In the genomic region with DNA sequence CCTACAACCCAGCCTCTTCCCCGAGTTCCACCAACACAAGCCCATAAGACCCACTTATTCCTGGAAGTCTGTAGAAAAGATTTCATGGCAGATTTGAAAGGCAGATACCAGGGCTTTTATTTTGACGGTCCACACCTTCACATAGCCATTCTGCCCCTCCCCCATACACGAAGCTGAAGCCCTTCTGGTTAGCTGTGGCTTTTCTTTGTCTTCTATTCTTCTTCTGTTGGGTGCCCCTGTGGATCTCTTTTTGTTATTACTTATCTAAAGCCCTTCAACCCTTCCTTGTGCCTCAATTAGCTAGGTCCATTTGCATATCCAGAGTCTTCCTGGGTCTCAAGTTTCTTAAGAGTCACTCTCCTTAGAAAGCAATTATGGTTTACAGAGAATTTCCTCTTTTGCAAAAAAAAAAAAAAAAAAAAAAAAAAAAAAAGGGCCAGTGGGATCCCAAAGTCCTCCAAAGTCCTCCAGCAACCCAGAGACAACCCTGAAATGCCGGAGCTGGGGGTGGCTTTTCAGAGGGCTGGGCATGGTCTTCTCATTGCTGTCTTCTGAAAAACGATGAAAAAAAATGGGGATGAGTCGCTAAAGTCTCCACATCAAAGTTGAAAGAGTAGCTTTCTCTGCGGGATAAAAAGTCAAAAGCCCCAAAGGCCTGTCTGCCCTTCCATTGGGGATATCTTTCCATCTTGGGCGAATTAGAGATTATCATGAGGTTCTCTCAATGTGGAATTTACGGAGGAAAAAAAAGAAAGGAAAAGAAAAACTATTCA, we compare ENCODE assay signal across 8 mouse cellular contexts.
A peak's percentile ranks its signal among the peaks of the same experiment; 100 is the strongest.
DNase-seq lines count a peak whose midpoint lies in the region; ATAC-seq and TF ChIP-seq lines count a peak whose summit lies in the region.

No protein-coding gene starts in this region.

- H3K4me2 ChIP-seq in lung, embryonic 14.5 days: peak overlapping the region; percentile 59
- peak overlapping the region; percentile 37; the same call in 1 of the 2 replicates for H3K4me2 ChIP-seq in embryonic facial prominence, embryonic 11.5 days (ENCODE audit: low read depth, low read length)
- peak overlapping the region; percentile 58 for H3K4me2 ChIP-seq in limb, embryonic 12.5 days

- ATAC-seq in lung, embryonic 14.5 days (ENCODE audit: insufficient read depth): no peak
- no peak for ATAC-seq in embryonic facial prominence, embryonic 11.5 days (replicated peaks; ENCODE audit: insufficient number of reproducible peaks, low FRiP score, low TSS enrichment, low read depth)
- ATAC-seq in limb, embryonic 12.5 days (ENCODE audit: insufficient number of reproducible peaks, insufficient read depth, low FRiP score, low TSS enrichment, low read depth): no peak
- no peak for ATAC-seq in cerebellum, adult (ENCODE audit: insufficient number of reproducible peaks, low FRiP score, low TSS enrichment)

- H3K4me3 ChIP-seq in lung, embryonic 14.5 days (ENCODE audit: low read depth, low read length): peak overlapping the region; percentile 20; the same call in 1 of the 2 replicates
- H3K4me3 ChIP-seq in lung, adult 2 months (replicated peaks; ENCODE audit: extremely low read depth, low read depth, low read length): no peak overlapping the region
- peak overlapping the region; percentile 0; the same call in 1 of the 2 replicates for H3K4me3 ChIP-seq in embryonic facial prominence, embryonic 11.5 days (ENCODE audit: low read depth, low read length)
- H3K4me3 ChIP-seq in limb, embryonic 12.5 days (replicated peaks): peak overlapping the region; percentile 22
- H3K4me3 ChIP-seq in small intestine, adult 2 months (ENCODE audit: low read depth, low read length): peak overlapping the region; percentile 51

- H3K9me3 ChIP-seq in lung, embryonic 14.5 days (ENCODE audit: low read depth, low read length): no peaks in the 10 kb centered on the region
- H3K9me3 ChIP-seq in embryonic facial prominence, embryonic 11.5 days (replicated peaks; ENCODE audit: control insufficient read depth, low read length): no peaks in the 10 kb centered on the region
- no peaks in the 10 kb centered on the region for H3K9me3 ChIP-seq in limb, embryonic 12.5 days

- H3K36me3 ChIP-seq in lung, embryonic 14.5 days (ENCODE audit: insufficient read depth): no peaks in the 10 kb centered on the region
- H3K36me3 ChIP-seq in embryonic facial prominence, embryonic 11.5 days (replicated peaks; ENCODE audit: control insufficient read depth, insufficient read depth, low read depth, low read length): no peaks in the 10 kb centered on the region
- H3K36me3 ChIP-seq in limb, embryonic 12.5 days: no peaks in the 10 kb centered on the region
- H3K36me3 ChIP-seq in small intestine, adult 2 months (ENCODE audit: control insufficient read depth, insufficient read depth, low read length): no peaks in the 10 kb centered on the region

- 12% methylated on average over 9 of the region's 9 CpGs for WGBS in lung, embryonic 14.5 days
- 17% methylated on average over 9 of the region's 9 CpGs for WGBS in lung, adult 2 months
- WGBS in embryonic facial prominence, embryonic 11.5 days: 4% methylated on average over 9 of the region's 9 CpGs
- 6% methylated on average over 9 of the region's 9 CpGs for WGBS in limb, embryonic 12.5 days
- WGBS in small intestine, adult 2 months: 30% methylated on average over 9 of the region's 9 CpGs

- peak; percentile 30 for DNase-seq in lung, embryonic 14.5 days
- no peak for DNase-seq in lung, adult 2 months
- DNase-seq in embryonic facial prominence, embryonic 11.5 days (ENCODE audit: low spot score): peak; percentile 48
- DNase-seq in layer of hippocampus, adult 8-10 months (ENCODE audit: low spot score in 2 of 2): no peak
- DNase-seq in layer of hippocampus, adult 18-20 months (ENCODE audit: low spot score in 2 of 2): no peak

- TF ChIP-seq POLR2A in lung, adult 2 months (IDR thresholded peaks at IDR 0.05; ENCODE audit: borderline replicate concordance, extremely low read depth, low read depth, low read length): no peak
- TF ChIP-seq POLR2A in small intestine, adult 2 months (IDR thresholded peaks at IDR 0.05; ENCODE audit: low read depth, low read length): no peak

- H3K27ac ChIP-seq in lung, embryonic 14.5 days (ENCODE audit: low read depth): no peak overlapping the region
- H3K27ac ChIP-seq in embryonic facial prominence, embryonic 11.5 days (replicated peaks; ENCODE audit: low read depth, low read length): no peak overlapping the region
- H3K27ac ChIP-seq in limb, embryonic 12.5 days: no peak overlapping the region
- 0 out of 2 replicates have a peak overlapping the region, but pooled peaks have one; percentile 16 for H3K27ac ChIP-seq in small intestine, adult 2 months (ENCODE audit: insufficient read depth, low read depth, low read length)

- H3K4me1 ChIP-seq in lung, embryonic 14.5 days (ENCODE audit: insufficient read depth): no peaks in the 10 kb centered on the region
- peaks cover 24% of the 10 kb centered on the region for H3K4me1 ChIP-seq in lung, adult 2 months (ENCODE audit: control insufficient read depth, insufficient read depth, low read length)
- no peaks in the 10 kb centered on the region; the same call in 1 of the 2 replicates for H3K4me1 ChIP-seq in embryonic facial prominence, embryonic 11.5 days (ENCODE audit: control insufficient read depth, insufficient read depth, low read length)
- peaks cover 11% of the 10 kb centered on the region; the same call in 1 of the 2 replicates for H3K4me1 ChIP-seq in limb, embryonic 12.5 days (replicated peaks)
- peaks cover 30% of the 10 kb centered on the region for H3K4me1 ChIP-seq in small intestine, adult 2 months (ENCODE audit: control insufficient read depth, insufficient read depth, insufficient read length, low read length)

- no peak overlapping the region for H3K9ac ChIP-seq in lung, embryonic 14.5 days
- H3K9ac ChIP-seq in embryonic facial prominence, embryonic 11.5 days (replicated peaks; ENCODE audit: low read length): no peak overlapping the region
- no peak overlapping the region for H3K9ac ChIP-seq in limb, embryonic 12.5 days (replicated peaks)

- H3K27me3 ChIP-seq in lung, embryonic 14.5 days (ENCODE audit: insufficient read depth, low read length): no peaks in the 10 kb centered on the region
- H3K27me3 ChIP-seq in embryonic facial prominence, embryonic 11.5 days (ENCODE audit: control insufficient read depth, insufficient read depth, low read length): no peaks in the 10 kb centered on the region
- peaks cover 22% of the 10 kb centered on the region for H3K27me3 ChIP-seq in limb, embryonic 12.5 days
- no peaks in the 10 kb centered on the region for H3K27me3 ChIP-seq in small intestine, adult 2 months (ENCODE audit: control insufficient read depth, insufficient read depth, low read length)

- TF ChIP-seq CTCF in lung, embryonic 14.5 days (IDR thresholded peaks at IDR 0.05; ENCODE audit: low read depth): no peak
- TF ChIP-seq CTCF in lung, adult 2 months (IDR thresholded peaks at IDR 0.05; ENCODE audit: insufficient read depth, low read length): no peak
- no peak for TF ChIP-seq CTCF in small intestine, adult 2 months (IDR thresholded peaks at IDR 0.05; ENCODE audit: extremely low read depth, insufficient read length, insufficient replicate concordance, low read depth, low read length)

Comparison
In these comparisons a context has a peak if more than half of its experiments do, and no peak if none do; other contexts are left out.
1. DNase-seq: peak in lung, embryonic 14.5 days (single experiment) and embryonic facial prominence, embryonic 11.5 days (single experiment); none in lung, adult 2 months (single experiment), layer of hippocampus, adult 8-10 months (0 of 2) and layer of hippocampus, adult 18-20 months (0 of 2).
2. Peak in every context shown above with its lines, with median percentiles within 50 percentile points of each other: H3K4me2 ChIP-seq.